Mouse (Mus musculus): ENCODE measurements around the gene Pbx1.

Gene Pbx1

DNA sequence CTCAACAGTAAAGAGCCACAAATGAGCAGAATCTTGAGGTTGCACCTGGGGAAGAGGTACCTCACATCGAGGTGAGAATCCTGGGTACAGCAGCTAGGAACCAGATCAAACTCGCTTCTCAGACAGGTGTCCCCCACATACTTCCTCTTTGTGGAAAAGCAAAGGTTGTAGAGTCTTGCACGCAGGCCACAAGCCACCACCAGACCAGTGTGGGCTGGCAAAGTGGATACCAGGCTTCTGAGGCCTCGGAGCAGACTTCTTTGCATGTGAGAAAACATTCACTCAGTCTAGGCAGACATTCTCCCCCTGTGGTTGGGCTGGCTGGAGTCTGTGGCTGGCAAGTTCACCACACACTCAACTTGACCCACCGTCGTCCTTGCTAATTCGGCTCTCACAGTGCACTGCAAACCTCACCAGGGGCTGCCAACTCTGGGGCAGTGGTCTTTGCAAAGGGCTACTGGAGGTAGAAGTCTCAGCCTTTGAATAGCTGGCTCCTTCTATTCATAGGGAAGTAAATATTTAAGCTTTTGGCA lies 206.4 kb downstream of the Pbx1 start:
- no peak for DNase-seq (ENCODE audit: inconsistent ontology term)

DNA sequence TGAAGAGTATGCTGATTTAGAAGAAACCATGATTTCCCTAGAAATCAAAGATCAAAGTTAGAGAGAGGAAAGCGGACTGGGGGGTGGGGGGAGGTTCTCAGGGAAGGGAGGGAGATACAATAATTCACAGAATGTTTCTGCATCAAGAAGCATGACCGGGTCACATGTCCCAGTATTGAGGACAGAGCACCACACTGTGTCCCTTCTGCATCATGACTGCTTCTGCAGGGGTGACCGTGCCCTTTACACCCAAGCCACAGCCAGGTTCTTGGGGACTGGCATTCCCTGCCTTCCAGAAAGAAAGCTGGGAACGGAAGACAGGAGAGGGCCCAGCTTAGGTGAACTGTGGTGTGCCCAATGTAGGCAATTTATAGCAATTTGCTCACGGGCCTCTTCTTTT lies 207.9 kb downstream of the Pbx1 start:
- no peak for DNase-seq (ENCODE audit: inconsistent ontology term)

GRCm38 (mm10) chr1:168222794-168223193 lies 209.3 kb downstream of the Pbx1 start:
- no peak for DNase-seq (ENCODE audit: inconsistent ontology term)

DNA sequence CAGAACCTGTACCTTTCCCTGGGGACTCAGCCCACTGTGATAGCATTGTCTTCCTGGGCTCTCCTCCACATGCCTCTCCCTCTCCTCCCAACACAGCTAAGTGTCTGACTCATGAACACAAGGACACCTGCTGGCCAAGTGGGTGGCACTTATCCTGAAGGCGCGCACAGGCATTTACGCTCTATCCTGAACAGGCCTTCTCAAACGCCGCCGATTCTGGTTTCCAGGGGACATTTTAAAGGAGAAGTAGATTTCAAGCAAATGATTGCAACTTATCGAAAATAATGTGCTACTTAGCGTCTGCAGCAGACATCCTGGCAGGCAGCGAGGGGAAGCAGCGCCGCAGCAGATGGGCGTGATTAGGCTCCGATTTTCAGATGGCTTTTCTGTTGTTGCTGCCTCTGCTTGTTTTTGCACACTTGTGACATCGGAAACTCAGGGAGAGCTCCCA lies 211.0 kb downstream of the Pbx1 start:
- DNase-seq (ENCODE audit: inconsistent ontology term) = no peak

GRCm38 (mm10) chr1:168215896-168216747 lies 215.9 kb downstream of the Pbx1 start:
- peak; percentile 56 for DNase-seq (ENCODE audit: inconsistent ontology term)

- DNase-seq (ENCODE audit: inconsistent ontology term) = no peak
Observed at GRCm38 (mm10) chr1:168215468-168215867, 216.6 kb downstream of the Pbx1 start.

DNA sequence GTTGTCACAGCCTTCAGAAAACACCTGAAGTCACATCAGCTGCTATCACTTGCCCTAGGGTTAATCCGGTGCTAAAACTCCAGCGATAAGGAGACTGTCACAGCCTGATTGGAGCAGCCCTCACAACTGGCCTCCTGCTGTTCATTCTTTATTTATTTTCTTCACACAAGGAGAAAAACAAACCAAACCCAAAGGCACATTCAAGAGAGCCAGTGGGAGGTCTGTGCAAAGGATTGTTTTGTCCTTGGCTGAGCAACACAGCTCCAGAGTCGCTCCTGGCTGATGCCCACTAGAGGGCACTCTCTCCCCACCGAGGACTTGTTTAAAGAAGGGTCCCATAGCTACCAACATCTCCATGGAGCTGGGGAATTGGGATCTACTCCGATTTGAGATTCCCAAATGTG lies 218.0 kb downstream of the Pbx1 start:
- DNase-seq (ENCODE audit: inconsistent ontology term) = peak; percentile 82

DNA sequence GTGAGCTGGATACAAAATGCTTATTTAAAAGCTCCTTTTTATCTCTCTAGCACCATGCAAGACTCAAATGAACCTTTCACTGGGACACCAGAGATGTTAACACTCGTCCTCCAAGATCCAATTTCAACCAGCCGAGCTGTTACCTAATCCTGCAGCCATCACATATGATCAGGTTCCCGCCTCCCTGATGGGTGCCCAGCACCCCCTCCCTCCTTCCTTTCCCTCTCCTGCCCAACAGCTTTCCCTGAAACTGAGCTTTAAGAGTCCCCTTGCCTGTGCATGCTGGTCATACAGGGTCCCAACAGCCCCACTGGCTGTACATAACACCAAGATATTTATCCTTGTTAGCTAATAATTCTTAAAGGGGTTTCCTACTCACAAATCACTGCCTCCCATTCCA lies 218.5 kb downstream of the Pbx1 start:
- no peak for DNase-seq (ENCODE audit: inconsistent ontology term)

- DNase-seq (ENCODE audit: inconsistent ontology term) = no peak
Observed at GRCm38 (mm10) chr1:168210401-168210800, 221.7 kb downstream of the Pbx1 start.

- DNase-seq (ENCODE audit: inconsistent ontology term) = no peak
Observed at GRCm38 (mm10) chr1:168200570-168201156, 231.4 kb downstream of the Pbx1 start.

GRCm38 (mm10) chr1:168198276-168198675 lies 233.8 kb downstream of the Pbx1 start:
- peak; percentile 69 for DNase-seq (ENCODE audit: inconsistent ontology term)

- no peak for DNase-seq (ENCODE audit: inconsistent ontology term)
Observed at GRCm38 (mm10) chr1:168197908-168198258, 234.2 kb downstream of the Pbx1 start.

GRCm38 (mm10) chr1:168197195-168197907 lies 234.7 kb downstream of the Pbx1 start:
- DNase-seq (ENCODE audit: inconsistent ontology term) = peak; percentile 71

DNA sequence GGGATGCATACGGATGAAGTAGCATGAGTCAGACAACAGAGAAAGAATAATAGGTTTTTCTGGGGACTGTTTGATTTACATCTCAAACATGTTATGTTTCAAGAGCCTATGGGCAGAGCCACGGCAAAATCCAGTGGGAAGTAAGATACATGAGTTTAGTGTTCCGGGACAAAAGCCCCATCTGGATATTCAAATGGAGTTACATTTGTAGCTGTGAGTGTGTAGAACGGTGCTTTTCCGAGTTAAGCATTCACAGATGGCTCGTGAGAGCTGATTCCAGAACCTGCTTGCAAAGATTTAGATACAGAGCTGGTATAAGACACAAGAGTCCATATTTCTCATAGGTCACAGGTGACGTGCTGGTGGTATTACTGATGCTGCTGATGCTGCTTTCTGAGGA lies 238.7 kb downstream of the Pbx1 start:
- no peak for DNase-seq (ENCODE audit: inconsistent ontology term)

DNA sequence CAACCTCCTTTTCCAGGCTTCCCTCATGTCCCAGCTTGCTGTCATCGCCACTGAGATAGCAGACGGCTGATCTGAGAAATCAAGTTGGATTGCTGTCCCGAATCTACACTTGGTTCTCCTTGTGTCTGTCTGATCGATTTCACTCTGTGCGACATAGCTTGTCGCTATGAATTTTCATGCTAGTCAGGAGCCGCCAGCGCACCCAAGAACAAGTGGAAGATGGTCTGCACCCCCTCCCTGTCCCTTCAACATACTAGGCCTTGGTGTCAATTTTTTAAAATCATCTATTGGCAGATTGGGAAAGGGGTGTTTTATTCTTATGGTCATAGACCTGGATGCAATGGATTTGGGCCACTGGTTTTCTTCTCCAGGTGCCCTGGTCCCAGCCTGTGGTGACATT lies 249.3 kb downstream of the Pbx1 start:
- no peak for DNase-seq (ENCODE audit: inconsistent ontology term)

GRCm38 (mm10) chr1:168180622-168181441 lies 251.2 kb downstream of the Pbx1 start:
- DNase-seq (ENCODE audit: inconsistent ontology term) = no peak

- peak; percentile 23 for DNase-seq (ENCODE audit: inconsistent ontology term)
Observed at GRCm38 (mm10) chr1:168179691-168180090, 252.4 kb downstream of the Pbx1 start.

- no peak for DNase-seq (ENCODE audit: inconsistent ontology term)
Observed at GRCm38 (mm10) chr1:168178611-168179010, 253.5 kb downstream of the Pbx1 start.

DNA sequence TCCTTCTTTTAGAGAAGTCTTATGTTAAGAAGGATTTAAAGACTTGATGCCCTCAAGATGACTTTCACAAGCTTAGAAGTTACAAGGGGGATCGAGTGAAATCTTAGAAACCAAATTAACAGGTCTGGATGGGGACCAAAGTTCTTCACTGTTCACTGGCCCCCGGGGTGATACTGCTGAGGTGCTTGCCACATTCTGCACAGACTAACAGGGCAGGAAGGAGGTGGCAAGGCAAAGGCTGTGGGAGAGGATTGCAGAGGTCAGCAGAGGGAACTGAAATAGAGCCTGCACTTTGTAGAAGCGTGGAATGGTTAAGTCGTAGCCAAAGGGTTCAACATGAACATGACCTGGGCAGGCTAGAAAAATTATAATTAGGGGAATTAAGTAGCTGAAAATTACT lies 256.5 kb downstream of the Pbx1 start:
- no peak for DNase-seq (ENCODE audit: inconsistent ontology term)

- no peak for DNase-seq (ENCODE audit: inconsistent ontology term)
Observed at GRCm38 (mm10) chr1:168169791-168170190, 262.3 kb downstream of the Pbx1 start.

GRCm38 (mm10) chr1:168169052-168169779 lies 262.9 kb downstream of the Pbx1 start:
- DNase-seq (ENCODE audit: inconsistent ontology term) = peak; percentile 8
